In the genomic region with DNA sequence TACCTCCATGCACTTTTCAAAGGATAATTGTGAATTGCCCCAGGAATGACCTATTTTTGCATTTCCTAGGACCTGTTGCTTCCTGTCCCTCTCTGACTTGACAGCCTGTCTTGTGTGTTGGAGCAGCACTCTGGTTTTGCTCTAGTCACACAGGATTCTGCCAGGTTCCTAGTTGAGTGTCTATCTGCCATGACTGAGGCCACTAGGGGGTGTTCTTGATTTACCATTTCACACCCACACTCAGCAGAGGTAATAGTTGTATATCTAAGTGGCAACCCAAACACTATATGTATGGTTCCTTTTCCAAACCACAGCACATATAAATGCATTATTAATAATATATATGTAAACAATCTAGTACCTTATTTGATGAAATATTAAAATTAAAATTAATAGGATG, we compare ENCODE assay signal across 13 mouse cellular contexts. TPM values are rescaled to one million over a fixed set of nuclear protein-coding genes. Genes with fewer than 3 reads are reported as not detected.
A peak's percentile ranks its signal among the peaks of the same experiment; 100 is the strongest.
DNase-seq lines count a peak whose midpoint lies in the region; ATAC-seq lines count a peak whose summit lies in the region.
"Had no signal": no experiment of that assay in that cellular context is flagged by ENCODE, and none has a peak within 500 bp of the region (broad histone marks: within the 10 kb centered on the region; RNA-seq: fewer than 3 reads in every experiment).

No protein-coding gene starts in this region.

- no peak overlapping the region for H3K4me3 ChIP-seq in limb, embryonic 10.5 days
- H3K4me3 ChIP-seq: embryonic facial prominence, embryonic 15.5 days; lung, embryonic 15.5 days had no signal

- H3K27me3 ChIP-seq in limb, embryonic 10.5 days (ENCODE audit: low read depth, poor library complexity, severe bottlenecking) = no peaks in the 10 kb centered on the region
- H3K27me3 ChIP-seq: embryonic facial prominence, embryonic 15.5 days; lung, embryonic 15.5 days had no signal

- DNase-seq in embryo, embryonic 10 days (ENCODE audit: low spot score) = peak; percentile 16
- DNase-seq in embryo, embryonic 9.5 days (ENCODE audit: extremely low spot score) = no peak
- DNase-seq in kidney, postnatal 14 days = peak; percentile 10
- no peak for DNase-seq in kidney, adult 18-20 months
- peak; percentile 27 for DNase-seq in A20 (ENCODE audit: low read depth, low spot score)
- no peak for DNase-seq in limb, embryonic 10.5 days (ENCODE audit: low spot score)
- DNase-seq in Muller cell, postnatal 12 days (ENCODE audit: inconsistent ontology term) = no peak
- DNase-seq: gastrocnemius, postnatal 10 days; right cerebral cortex, postnatal 14 days had no signal

- H3K4me1 ChIP-seq in limb, embryonic 10.5 days = no peaks in the 10 kb centered on the region
- H3K4me1 ChIP-seq: embryonic facial prominence, embryonic 15.5 days; lung, embryonic 15.5 days had no signal

- peak; percentile 63 for ATAC-seq in common myeloid progenitor, adult 5-6 weeks (replicated peaks; ENCODE audit: low read depth, poor library complexity, severe bottlenecking)

- H3K36me3 ChIP-seq in limb, embryonic 10.5 days = no peaks in the 10 kb centered on the region
- H3K36me3 ChIP-seq: embryonic facial prominence, embryonic 15.5 days; lung, embryonic 15.5 days had no signal

- H3K9me3 ChIP-seq in limb, embryonic 10.5 days (replicated peaks) = no peaks in the 10 kb centered on the region
- H3K9me3 ChIP-seq: embryonic facial prominence, embryonic 15.5 days; lung, embryonic 15.5 days had no signal

- H3K27ac ChIP-seq in limb, embryonic 10.5 days = no peak overlapping the region
- H3K27ac ChIP-seq: embryonic facial prominence, embryonic 15.5 days; lung, embryonic 15.5 days had no signal

RNA-seq across cellular contexts. Expression of gene Calcb, which starts 26.1 kb away (rescaled TPM):
- total RNA-seq in common myeloid progenitor, adult 5-6 weeks (2017) = not detected in 2 replicates
- polyA plus RNA-seq in limb, embryonic 10.5 days (2016; fragmentation: Nextera tagmentation; extraction: Ambion mirVana) = not detected in 2 replicates
- total RNA-seq: gastrocnemius, postnatal 10 days; hematopoietic stem cell, adult 5-6 weeks had no signal

RNA-seq across cellular contexts. Expression of gene Insc, which starts 51.2 kb away (rescaled TPM):
- not detected in 2 replicates for total RNA-seq in common myeloid progenitor, adult 5-6 weeks (2017)
- 0.08 and 0.85 TPM in 2 replicates for polyA plus RNA-seq in limb, embryonic 10.5 days (2016; fragmentation: Nextera tagmentation; extraction: Ambion mirVana)
- total RNA-seq: hematopoietic stem cell, adult 5-6 weeks had no signal

RNA-seq across cellular contexts. Expression of gene Calca, which starts 56.2 kb away (rescaled TPM):
- total RNA-seq in common myeloid progenitor, adult 5-6 weeks (2017) = not detected in 2 replicates
- polyA plus RNA-seq in limb, embryonic 10.5 days (2016; fragmentation: Nextera tagmentation; extraction: Ambion mirVana) = 1.0 TPM in 1 of 2 replicates, not detected in the other
- total RNA-seq: gastrocnemius, postnatal 10 days; hematopoietic stem cell, adult 5-6 weeks had no signal

Comparison
In these comparisons a context has a peak if more than half of its experiments do, and no peak if none do; other contexts are left out.
1. DNase-seq: peak in embryo, embryonic 10 days (single experiment), kidney, postnatal 14 days (single experiment) and A20 (single experiment); none in embryo, embryonic 9.5 days (single experiment), kidney, adult 18-20 months (single experiment), limb, embryonic 10.5 days (single experiment) and Muller cell, postnatal 12 days (single experiment).